Mouse (Mus musculus) kidney, postnatal 10 days (tissue): ENCODE measurements around the gene Misp.

Experiments used
- DNase-seq: peaks from one replicate; pipeline ENCODE4 v3.0.0; 2021; ENCODE audit warnings: mixed read lengths

Misp gene

GRCm38 (mm10) chr10:79824413-79824812, 3.6 kb downstream of the Misp start:
- DNase-seq = no peak

GRCm38 (mm10) chr10:79831583-79831982, 10.8 kb downstream of the Misp start:
- DNase-seq = no peak

- no peak for DNase-seq
Measured at GRCm38 (mm10) chr10:79832026-79832785, 11.4 kb downstream of the Misp start.

- no peak for DNase-seq
Measured at GRCm38 (mm10) chr10:79832786-79833181, 12.0 kb downstream of the Misp start.

- peak; percentile 90 for DNase-seq
Measured at GRCm38 (mm10) chr10:79834769-79835398, 14.1 kb downstream of the Misp start.

GRCm38 (mm10) chr10:79836918-79837317, 16.1 kb downstream of the Misp start:
- DNase-seq = no peak

- peak; percentile 47 for DNase-seq
Measured at GRCm38 (mm10) chr10:79838151-79838550, 17.4 kb downstream of the Misp start.

- DNase-seq = no peak
Measured at GRCm38 (mm10) chr10:79840091-79840490, 19.3 kb downstream of the Misp start.

- DNase-seq = peak; percentile 88
Measured at GRCm38 (mm10) chr10:79840644-79841551, 20.1 kb downstream of the Misp start.

GRCm38 (mm10) chr10:79842322-79842721, 21.5 kb downstream of the Misp start:
- DNase-seq = no peak

GRCm38 (mm10) chr10:79843476-79843875, 22.7 kb downstream of the Misp start:
- DNase-seq = peak; percentile 77

- DNase-seq = no peak
Measured at GRCm38 (mm10) chr10:79846553-79846952, 25.8 kb downstream of the Misp start.

GRCm38 (mm10) chr10:79849941-79850628, 29.3 kb downstream of the Misp start:
- no peak for DNase-seq

GRCm38 (mm10) chr10:79851653-79852052, 30.9 kb downstream of the Misp start:
- no peak for DNase-seq

GRCm38 (mm10) chr10:79852107-79852789, 31.5 kb downstream of the Misp start:
- peak; percentile 83 for DNase-seq

- DNase-seq = peak; percentile 41
Measured at GRCm38 (mm10) chr10:79852827-79853226, 32.0 kb downstream of the Misp start.

GRCm38 (mm10) chr10:79853392-79853791, 32.6 kb downstream of the Misp start:
- DNase-seq = peak; percentile 99

- peak; percentile 100 for DNase-seq
Measured at GRCm38 (mm10) chr10:79853860-79854795, 33.3 kb downstream of the Misp start, which contains the start of gene Ptbp1. Gene Ptbp1 (plus strand): TSS chr10:79854427.

- DNase-seq = peak; percentile 87
Measured at GRCm38 (mm10) chr10:79854801-79855541, 34.2 kb downstream of the Misp start.
